17 mouse cellular contexts compared by ENCODE assay signal in the genomic region with DNA sequence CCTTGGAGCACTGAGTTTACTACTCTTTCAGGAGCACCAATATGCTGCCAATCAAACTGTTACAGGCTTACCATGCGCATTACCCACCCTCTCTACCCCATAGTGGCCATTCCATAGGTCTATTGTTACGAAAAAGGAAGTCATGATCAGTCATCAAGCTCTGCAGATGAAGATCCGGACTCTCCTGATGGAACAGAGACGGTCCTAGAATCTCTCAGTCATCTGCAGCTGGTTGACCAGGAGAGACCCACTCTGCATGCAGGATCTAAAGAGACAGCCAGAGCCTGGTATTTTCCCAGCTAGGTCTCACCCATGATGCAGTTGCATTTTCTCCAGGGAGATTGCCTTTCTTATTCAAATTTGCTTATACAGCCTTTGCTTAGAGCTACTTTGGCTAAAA.
"Had no signal": no experiment of that assay in that cellular context is flagged by ENCODE, and none has a peak within 500 bp of the region (broad histone marks: within the 10 kb centered on the region; RNA-seq: fewer than 3 reads in every experiment).

No protein-coding gene starts in this region.

- H3K36me3 ChIP-seq: kidney, embryonic 15.5 days; liver, embryonic 13.5 days; neural tube, embryonic 12.5 days; neural tube, embryonic 15.5 days had no signal

- H3K4me3 ChIP-seq: kidney, embryonic 15.5 days; liver, embryonic 13.5 days; neural tube, embryonic 12.5 days; neural tube, embryonic 15.5 days had no signal

- H3K9me3 ChIP-seq: kidney, embryonic 15.5 days; liver, embryonic 13.5 days; neural tube, embryonic 12.5 days; neural tube, embryonic 15.5 days had no signal

- H3K27ac ChIP-seq: kidney, embryonic 15.5 days; liver, embryonic 13.5 days; neural tube, embryonic 12.5 days; neural tube, embryonic 15.5 days; stomach, postnatal 0 days had no signal

- H3K4me1 ChIP-seq: kidney, embryonic 15.5 days; liver, embryonic 13.5 days; neural tube, embryonic 12.5 days; neural tube, embryonic 15.5 days had no signal

- H3K9ac ChIP-seq: kidney, embryonic 15.5 days; liver, embryonic 13.5 days; neural tube, embryonic 12.5 days; neural tube, embryonic 15.5 days had no signal

- DNase-seq: kidney, postnatal 10 days; kidney, postnatal 4 days; liver, embryonic 13.5 days; lung, adult 2 months; lung, postnatal 14 days; lung, postnatal 4 days; midbrain, embryonic 14.5 days; right cerebral cortex, adult 18-20 months; right cerebral cortex, postnatal 14 days; right cerebral cortex, postnatal 4 days; thymus, adult 2 months; thymus, postnatal 14 days; thymus, postnatal 4 days had no signal

- H3K27me3 ChIP-seq: liver, embryonic 13.5 days; neural tube, embryonic 12.5 days had no signal
